Mouse (Mus musculus): ENCODE measurements at regions not wholly inside any gene's neighbourhood (a gene's known extent, or its start where the extent isn't known, plus 50 kb on each side); places are given as distances from the start of the nearest gene placed in this dataset.

GRCm38 (mm10) chr2:144161852-144162251 is 108.6 kb upstream of the Mgme1 start:
- H3K27me3 ChIP-seq (ENCODE audit: control insufficient read depth, insufficient read depth, low read length), result no peaks in the 10 kb centered on the region

GRCm38 (mm10) chr2:144164102-144164501 is 106.4 kb upstream of the Mgme1 start:
- DNase-seq (ENCODE audit: low spot score) (peak; percentile 45), ATAC-seq (replicated peaks; ENCODE audit: insufficient number of reproducible peaks, low FRiP score, low TSS enrichment, low read depth) (no peak)
- Histone ChIP-seq H3K4me3 (ENCODE audit: low read depth, low read length) (no peak overlapping the region), H3K4me1 (ENCODE audit: control insufficient read depth, insufficient read depth, low read length) (no peaks in the 10 kb centered on the region), H3K9me3 (replicated peaks; ENCODE audit: control insufficient read depth, low read length) (no peaks in the 10 kb centered on the region), H3K9ac (replicated peaks; ENCODE audit: low read length) (0 out of 2 replicates have a peak overlapping the region, but pooled peaks have one; percentile 30), H3K36me3 (replicated peaks; ENCODE audit: control insufficient read depth, insufficient read depth, low read depth, low read length) (no peaks in the 10 kb centered on the region), H3K27ac (replicated peaks; ENCODE audit: low read depth, low read length) (peak overlapping the region; percentile 36; the same call in 1 of the 2 replicates), H3K4me2 (ENCODE audit: low read depth, low read length) (no peak overlapping the region), H3K27me3 (ENCODE audit: control insufficient read depth, insufficient read depth, low read length) (no peaks in the 10 kb centered on the region)
- 4% methylated on average over 8 of the region's 8 CpGs for WGBS

More at GRCm38 (mm10) chr2:144161852-144162251, 108.6 kb upstream of the Mgme1 start:
- Histone ChIP-seq H3K36me3 (replicated peaks; ENCODE audit: control insufficient read depth, insufficient read depth, low read depth, low read length) (no peaks in the 10 kb centered on the region), H3K4me1 (ENCODE audit: control insufficient read depth, insufficient read depth, low read length) (no peaks in the 10 kb centered on the region; the same call in 1 of the 2 replicates), H3K4me2 (ENCODE audit: low read depth, low read length) (no peak overlapping the region), H3K9me3 (replicated peaks; ENCODE audit: control insufficient read depth, low read length) (no peaks in the 10 kb centered on the region), H3K4me3 (ENCODE audit: low read depth, low read length) (no peak overlapping the region), H3K9ac (replicated peaks; ENCODE audit: low read length) (no peak overlapping the region), H3K27ac (replicated peaks; ENCODE audit: low read depth, low read length) (no peak overlapping the region)
- no peak for ATAC-seq (replicated peaks; ENCODE audit: insufficient number of reproducible peaks, low FRiP score, low TSS enrichment, low read depth)
- 61% methylated on average over 1 of the region's 1 CpGs for WGBS
- no peak for DNase-seq (ENCODE audit: low spot score)

GRCm38 (mm10) chr2:144164986-144165821 is 105.3 kb upstream of the Mgme1 start:
- no peaks in the 10 kb centered on the region for H3K27me3 ChIP-seq (ENCODE audit: control insufficient read depth, insufficient read depth, low read length)
- DNase-seq (ENCODE audit: low spot score) (peak; percentile 75), ATAC-seq (replicated peaks; ENCODE audit: insufficient number of reproducible peaks, low FRiP score, low TSS enrichment, low read depth) (peak; percentile 71)
- H3K9ac ChIP-seq (replicated peaks; ENCODE audit: low read length), result peak overlapping the region; percentile 57
- H3K9me3 ChIP-seq (replicated peaks; ENCODE audit: control insufficient read depth, low read length), result no peaks in the 10 kb centered on the region
- peak overlapping the region; percentile 51 for H3K4me3 ChIP-seq (ENCODE audit: low read depth, low read length)
- WGBS, result under 1% methylated on average over 37 of the region's 37 CpGs
- H3K36me3 ChIP-seq (replicated peaks; ENCODE audit: control insufficient read depth, insufficient read depth, low read depth, low read length), result no peaks in the 10 kb centered on the region
- no peaks in the 10 kb centered on the region for H3K4me1 ChIP-seq (ENCODE audit: control insufficient read depth, insufficient read depth, low read length)
- peak overlapping the region; percentile 81 for H3K4me2 ChIP-seq (ENCODE audit: low read depth, low read length)
- no peak overlapping the region for H3K27ac ChIP-seq (replicated peaks; ENCODE audit: low read depth, low read length)

- peak overlapping the region; percentile 81 for H3K4me2 ChIP-seq (ENCODE audit: low read depth, low read length)
- no peaks in the 10 kb centered on the region for H3K36me3 ChIP-seq (replicated peaks; ENCODE audit: control insufficient read depth, insufficient read depth, low read depth, low read length)
- 29% methylated on average over 12 of the region's 12 CpGs for WGBS
- no peaks in the 10 kb centered on the region for H3K9me3 ChIP-seq (replicated peaks; ENCODE audit: control insufficient read depth, low read length)
- H3K27me3 ChIP-seq (ENCODE audit: control insufficient read depth, insufficient read depth, low read length), result no peaks in the 10 kb centered on the region
- peak overlapping the region; percentile 51 for H3K4me3 ChIP-seq (ENCODE audit: low read depth, low read length)
- H3K9ac ChIP-seq (replicated peaks; ENCODE audit: low read length), result peak overlapping the region; percentile 57
- H3K27ac ChIP-seq (replicated peaks; ENCODE audit: low read depth, low read length), result 0 out of 2 replicates have a peak overlapping the region, but pooled peaks have one; percentile 16
- no peak for ATAC-seq (replicated peaks; ENCODE audit: insufficient number of reproducible peaks, low FRiP score, low TSS enrichment, low read depth)
- no peaks in the 10 kb centered on the region for H3K4me1 ChIP-seq (ENCODE audit: control insufficient read depth, insufficient read depth, low read length)
- peak; percentile 42 for DNase-seq (ENCODE audit: low spot score)
Observed at GRCm38 (mm10) chr2:144166102-144166750, 104.2 kb upstream of the Mgme1 start.

- no peak overlapping the region for H3K27ac ChIP-seq (replicated peaks; ENCODE audit: low read depth, low read length)
- ATAC-seq (replicated peaks; ENCODE audit: insufficient number of reproducible peaks, low FRiP score, low TSS enrichment, low read depth) (no peak), DNase-seq (ENCODE audit: low spot score) (no peak)
- no peak overlapping the region for H3K4me3 ChIP-seq (ENCODE audit: low read depth, low read length)
- H3K9ac ChIP-seq (replicated peaks; ENCODE audit: low read length), result no peak overlapping the region
- 61% methylated on average over 4 of the region's 4 CpGs for WGBS
- no peaks in the 10 kb centered on the region for H3K36me3 ChIP-seq (replicated peaks; ENCODE audit: control insufficient read depth, insufficient read depth, low read depth, low read length)
- H3K4me2 ChIP-seq (ENCODE audit: low read depth, low read length), result no peak overlapping the region
- no peaks in the 10 kb centered on the region for H3K27me3 ChIP-seq (ENCODE audit: control insufficient read depth, insufficient read depth, low read length)
- no peaks in the 10 kb centered on the region for H3K9me3 ChIP-seq (replicated peaks; ENCODE audit: control insufficient read depth, low read length)
- no peaks in the 10 kb centered on the region for H3K4me1 ChIP-seq (ENCODE audit: control insufficient read depth, insufficient read depth, low read length)
Observed at GRCm38 (mm10) chr2:144169576-144170178, 100.8 kb upstream of the Mgme1 start.

GRCm38 (mm10) chr2:144172100-144172770 is 98.2 kb upstream of the Mgme1 start:
- no peaks in the 10 kb centered on the region for H3K27me3 ChIP-seq (ENCODE audit: control insufficient read depth, insufficient read depth, low read length)
- H3K4me1 ChIP-seq (ENCODE audit: control insufficient read depth, insufficient read depth, low read length), result no peaks in the 10 kb centered on the region
- H3K36me3 ChIP-seq (replicated peaks; ENCODE audit: control insufficient read depth, insufficient read depth, low read depth, low read length), result no peaks in the 10 kb centered on the region
- DNase-seq (ENCODE audit: low spot score), result peak; percentile 94
- WGBS, result 18% methylated on average over 9 of the region's 9 CpGs
- no peaks in the 10 kb centered on the region for H3K9me3 ChIP-seq (replicated peaks; ENCODE audit: control insufficient read depth, low read length)
- H3K4me3 ChIP-seq (ENCODE audit: low read depth, low read length), result no peak overlapping the region
- H3K4me2 ChIP-seq (ENCODE audit: low read depth, low read length), result peak overlapping the region; percentile 32; the same call in 1 of the 2 replicates
- 0 out of 2 replicates have a peak overlapping the region, but pooled peaks have one; percentile 11 for H3K9ac ChIP-seq (replicated peaks; ENCODE audit: low read length)
- H3K27ac ChIP-seq (replicated peaks; ENCODE audit: low read depth, low read length), result no peak overlapping the region
- peak; percentile 94 for ATAC-seq (replicated peaks; ENCODE audit: insufficient number of reproducible peaks, low FRiP score, low TSS enrichment, low read depth)

GRCm38 (mm10) chr2:144173358-144174106 is 96.9 kb upstream of the Mgme1 start:
- Histone ChIP-seq H3K27me3 (ENCODE audit: control insufficient read depth, insufficient read depth, low read length) (no peaks in the 10 kb centered on the region), H3K27ac (replicated peaks; ENCODE audit: low read depth, low read length) (no peak overlapping the region), H3K4me3 (ENCODE audit: low read depth, low read length) (no peak overlapping the region), H3K9ac (replicated peaks; ENCODE audit: low read length) (no peak overlapping the region), H3K4me2 (ENCODE audit: low read depth, low read length) (no peak overlapping the region), H3K36me3 (replicated peaks; ENCODE audit: control insufficient read depth, insufficient read depth, low read depth, low read length) (no peaks in the 10 kb centered on the region), H3K9me3 (replicated peaks; ENCODE audit: control insufficient read depth, low read length) (no peaks in the 10 kb centered on the region), H3K4me1 (ENCODE audit: control insufficient read depth, insufficient read depth, low read length) (no peaks in the 10 kb centered on the region)
- ATAC-seq (replicated peaks; ENCODE audit: insufficient number of reproducible peaks, low FRiP score, low TSS enrichment, low read depth) (no peak), DNase-seq (ENCODE audit: low spot score) (no peak)
- 75% methylated on average over 8 of the region's 8 CpGs for WGBS

Data from embryonic facial prominence, embryonic 11.5 days (tissue).